Mouse (Mus musculus) left cerebral cortex, adult 2 months (tissue): Measurements from ENCODE around the gene 6430548M08Rik. TPM values are rescaled to one million over a fixed set of nuclear protein-coding genes. Genes with fewer than 3 reads are reported as not detected.

Experiments
- DNase-seq, 2 experiments: peaks; one replicate each; pipeline ENCODE4 v3.0.0; 2021 to 2022; ENCODE audit warnings: low spot score in 2 of 2, mixed read lengths in 1 of 2; ENCODE audit errors: extremely low spot score in 1 of 2
- H3K27ac ChIP-seq: fragments of 200-600 bp; 2 replicates; pipeline ENCODE4 v1.8.1; 2022
- H3K4me3 ChIP-seq: fragments of 200-600 bp; 2 replicates; pipeline ENCODE4 v1.8.1; 2022
- CTCF ChIP-seq: fragments of 200-600 bp; IDR thresholded peaks from 2 replicates; pipeline ENCODE4 v1.8.1; 2022; ENCODE audit warnings: antibody characterized with exemption, mild to moderate bottlenecking, moderate library complexity
- intact Hi-C: fragments of 180-260 bp; cut with DNase I; formaldehyde crosslinking; loops from one replicate; pipeline ENCODE4 v1.15.1; 2025
- total RNA-seq, 2 experiments: library from RNA; stranded (reverse); gene quantifications; 2 replicates each; pipeline ENCODE4 v1.2.3; 2021

Gene 6430548M08Rik
- total RNA-seq, 2 experiments from 2014 or later = 234 to 249 TPM

- Histone ChIP-seq H3K27ac (no peak overlapping the region), H3K4me3 (no peak overlapping the region)
- TF ChIP-seq CTCF = no peak
- DNase-seq = no peak
- intact Hi-C loops = no loop called here
These were observed 37.2 kb downstream of the 6430548M08Rik start for GRCm38 (mm10) chr8:120151151-120151550.

GRCm38 (mm10) chr8:120152636-120153035 lies 38.7 kb downstream of the 6430548M08Rik start:
- H3K27ac ChIP-seq = no peak overlapping the region
- TF ChIP-seq CTCF = no peak
- intact Hi-C loops = no loop called here
- no peak for DNase-seq
- no peak overlapping the region for H3K4me3 ChIP-seq

GRCm38 (mm10) chr8:120160366-120160765 lies 46.4 kb downstream of the 6430548M08Rik start:
- DNase-seq = no peak
- TF ChIP-seq CTCF = no peak
- intact Hi-C loops = no loop called here
- H3K27ac ChIP-seq = no peak overlapping the region
- H3K4me3 ChIP-seq = no peak overlapping the region

- Histone ChIP-seq H3K4me3 (no peak overlapping the region), H3K27ac (peak overlapping the region; percentile 51; the same call in 1 of the 2 replicates)
- TF ChIP-seq CTCF = no peak
- intact Hi-C loops = no loop called here
- no peak for DNase-seq
These were observed 47.9 kb downstream of the 6430548M08Rik start for GRCm38 (mm10) chr8:120161658-120162403.

GRCm38 (mm10) chr8:120162404-120162752 lies 48.4 kb downstream of the 6430548M08Rik start:
- no peak overlapping the region for H3K4me3 ChIP-seq
- no peak for TF ChIP-seq CTCF
- H3K27ac ChIP-seq = peak overlapping the region; percentile 17; the same call in 1 of the 2 replicates
- no peak for DNase-seq
- intact Hi-C loops = no loop called here

GRCm38 (mm10) chr8:120163376-120163775 lies 49.4 kb downstream of the 6430548M08Rik start:
- intact Hi-C loops = no loop called here
- DNase-seq = no peak
- H3K4me3 ChIP-seq = no peak overlapping the region
- no peak for TF ChIP-seq CTCF
- H3K27ac ChIP-seq = no peak overlapping the region

GRCm38 (mm10) chr8:120164026-120164425 lies 50.1 kb downstream of the 6430548M08Rik start:
- intact Hi-C loops = no loop called here
- no peak for TF ChIP-seq CTCF

GRCm38 (mm10) chr8:120167136-120167535 lies 53.2 kb downstream of the 6430548M08Rik start:
- no peak for DNase-seq
- Histone ChIP-seq H3K4me3 (no peak overlapping the region), H3K27ac (no peak overlapping the region)
- TF ChIP-seq CTCF = no peak
- intact Hi-C loops = no loop called here

More at GRCm38 (mm10) chr8:120164026-120164425, 50.1 kb downstream of the 6430548M08Rik start:
- Histone ChIP-seq H3K27ac (no peak overlapping the region), H3K4me3 (no peak overlapping the region)
- no peak for DNase-seq

GRCm38 (mm10) chr8:120167821-120168220 lies 53.9 kb downstream of the 6430548M08Rik start:
- H3K27ac ChIP-seq = no peak overlapping the region
- TF ChIP-seq CTCF = no peak
- peak; percentile 48 to 59 for DNase-seq
- H3K4me3 ChIP-seq = no peak overlapping the region
- intact Hi-C loops = no loop called here

GRCm38 (mm10) chr8:120169119-120169518 lies 55.2 kb downstream of the 6430548M08Rik start:
- Histone ChIP-seq H3K4me3 (no peak overlapping the region), H3K27ac (no peak overlapping the region)
- intact Hi-C loops = no loop called here
- no peak for TF ChIP-seq CTCF
- DNase-seq = no peak

- intact Hi-C loops = no loop called here
- no peak overlapping the region for H3K4me3 ChIP-seq
- H3K27ac ChIP-seq = no peak overlapping the region
- no peak for DNase-seq
- no peak for TF ChIP-seq CTCF
These were observed 59.2 kb downstream of the 6430548M08Rik start for GRCm38 (mm10) chr8:120173195-120173594.

- Histone ChIP-seq H3K27ac (no peak overlapping the region), H3K4me3 (no peak overlapping the region)
- intact Hi-C loops = loop anchor here (5.0 kb wide), 2 partner anchors 93 to 108 kb away; no protein-coding TSS in a partner anchor
- no peak for TF ChIP-seq CTCF
- DNase-seq = no peak
These were observed 60.7 kb downstream of the 6430548M08Rik start for GRCm38 (mm10) chr8:120174606-120175005.

- intact Hi-C loops = loop anchor here (5.0 kb wide), 2 partner anchors 91 to 106 kb away; no protein-coding TSS in a partner anchor
- Histone ChIP-seq H3K4me3 (no peak overlapping the region), H3K27ac (no peak overlapping the region)
- DNase-seq = no peak
- no peak for TF ChIP-seq CTCF
These were observed 62.7 kb downstream of the 6430548M08Rik start for GRCm38 (mm10) chr8:120176605-120177004.
